Mouse (Mus musculus): ENCODE results near the gene Sh3bp1. TPM values are rescaled to one million over a fixed set of nuclear protein-coding genes. Genes with fewer than 3 reads are reported as not detected.

Sh3bp1 gene
- polyA plus RNA-seq, 1 experiment from 2014 or later, result 68.1 TPM

DNA sequence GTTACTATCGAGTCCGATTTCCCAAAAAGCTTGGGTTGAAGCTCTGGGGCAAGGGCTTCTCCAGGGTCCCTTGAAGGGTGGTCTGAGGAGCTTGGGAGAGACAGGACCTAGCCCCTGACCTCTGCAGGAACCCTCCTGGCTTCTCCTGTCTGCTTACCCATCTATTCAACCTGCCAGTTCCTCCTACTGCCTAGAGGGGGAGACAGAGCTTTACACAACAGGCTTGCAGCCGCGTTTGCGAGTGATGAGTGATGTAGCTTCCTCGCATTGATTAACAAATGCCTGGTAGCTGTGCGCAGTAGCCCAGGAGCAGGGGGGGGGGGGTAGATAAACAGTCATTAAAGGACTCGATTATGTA is 16.1 kb downstream of the Sh3bp1 start:
- H3K9me3 ChIP-seq (replicated peaks), result no peaks in the 10 kb centered on the region
- ATAC-seq (ENCODE audit: insufficient number of reproducible peaks, low FRiP score, low TSS enrichment, low read depth), result no peak
- H3K4me3 ChIP-seq (replicated peaks), result peak overlapping the region; percentile 76
- H3K4me1 ChIP-seq, result peaks cover 33% of the 10 kb centered on the region
- H3K36me3 ChIP-seq, result peaks cover 26% of the 10 kb centered on the region
- peak overlapping the region; percentile 95 for H3K4me2 ChIP-seq (replicated peaks)
- H3K9ac ChIP-seq, result no peak overlapping the region
- H3K27me3 ChIP-seq, result no peaks in the 10 kb centered on the region
- 0 out of 2 replicates have a peak overlapping the region, but pooled peaks have one; percentile 74 for H3K27ac ChIP-seq (replicated peaks)
- WGBS, result 8% methylated on average over 8 of the region's 8 CpGs

DNA sequence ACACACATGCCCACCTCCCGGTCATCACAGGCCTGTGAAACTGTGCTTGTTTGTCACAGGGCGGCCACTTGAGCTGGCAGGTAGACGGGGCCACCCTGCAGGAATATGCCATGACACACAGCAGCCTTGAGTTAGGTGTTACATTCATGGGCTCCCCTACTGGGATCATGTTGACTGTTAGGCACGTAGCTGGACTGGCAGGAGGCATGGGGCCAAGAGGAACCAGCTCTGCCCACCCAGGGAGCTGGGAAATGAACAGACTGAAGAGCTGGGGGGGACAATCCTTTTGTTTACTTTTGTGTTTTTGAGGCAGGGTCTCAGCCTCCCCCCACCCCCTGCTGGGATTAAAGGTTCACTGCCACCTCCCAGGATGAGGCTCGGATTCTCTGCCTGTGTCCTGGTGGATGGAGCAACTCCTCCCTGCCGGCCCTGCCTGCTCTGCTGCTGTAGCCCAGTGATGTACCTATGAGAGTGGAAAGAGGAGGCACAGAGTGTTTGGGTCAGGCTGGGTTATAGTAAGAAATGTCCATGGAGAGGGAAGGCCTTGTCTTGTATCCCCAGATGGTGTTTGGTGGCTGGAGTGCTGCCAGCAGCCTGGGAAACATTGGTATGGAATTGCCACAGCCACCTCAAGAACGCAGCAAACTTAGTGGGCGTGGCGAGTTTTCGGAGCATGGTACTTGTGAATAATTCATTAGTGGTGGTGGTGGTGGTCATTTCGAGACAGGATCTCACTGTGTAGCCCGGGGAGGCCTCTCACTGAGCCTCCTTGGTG is 16.7 kb downstream of the Sh3bp1 start:
- Histone ChIP-seq H3K4me2 (replicated peaks) (peak overlapping the region; percentile 95), H3K9me3 (replicated peaks) (no peaks in the 10 kb centered on the region), H3K27me3 (no peaks in the 10 kb centered on the region), H3K4me3 (replicated peaks) (peak overlapping the region; percentile 76), H3K4me1 (peaks cover 33% of the 10 kb centered on the region), H3K27ac (replicated peaks) (peak overlapping the region; percentile 74), H3K36me3 (peaks cover 20% of the 10 kb centered on the region), H3K9ac (0 out of 2 replicates have a peak overlapping the region, but pooled peaks have one; percentile 9)
- ATAC-seq (ENCODE audit: insufficient number of reproducible peaks, low FRiP score, low TSS enrichment, low read depth), result no peak
- 45% methylated on average over 12 of the region's 12 CpGs for WGBS

DNA sequence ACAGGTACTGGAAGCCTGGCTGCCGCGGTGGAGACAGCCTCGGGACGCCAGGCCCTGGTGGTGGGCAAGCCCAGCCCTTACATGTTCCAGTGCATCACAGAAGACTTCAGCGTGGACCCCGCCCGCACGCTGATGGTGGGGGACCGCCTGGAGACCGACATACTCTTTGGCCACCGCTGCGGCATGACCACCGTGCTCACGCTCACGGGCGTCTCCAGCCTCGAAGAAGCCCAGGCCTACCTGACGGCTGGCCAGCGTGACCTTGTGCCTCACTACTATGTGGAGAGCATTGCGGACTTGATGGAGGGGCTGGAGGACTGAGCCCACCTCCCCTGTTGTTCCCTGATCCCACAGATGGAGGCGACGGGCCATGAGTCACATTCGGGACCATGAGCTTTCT is 18.6 kb downstream of the Sh3bp1 start:
- Histone ChIP-seq H3K4me3 (replicated peaks) (no peak overlapping the region), H3K9ac (no peak overlapping the region), H3K4me2 (replicated peaks) (no peak overlapping the region), H3K27ac (replicated peaks) (no peak overlapping the region), H3K27me3 (no peaks in the 10 kb centered on the region), H3K36me3 (peaks cover 12% of the 10 kb centered on the region), H3K9me3 (replicated peaks) (no peaks in the 10 kb centered on the region), H3K4me1 (peaks cover 34% of the 10 kb centered on the region)
- 86% methylated on average over 23 of the region's 23 CpGs for WGBS
- no peak for ATAC-seq (ENCODE audit: insufficient number of reproducible peaks, low FRiP score, low TSS enrichment, low read depth)

DNA sequence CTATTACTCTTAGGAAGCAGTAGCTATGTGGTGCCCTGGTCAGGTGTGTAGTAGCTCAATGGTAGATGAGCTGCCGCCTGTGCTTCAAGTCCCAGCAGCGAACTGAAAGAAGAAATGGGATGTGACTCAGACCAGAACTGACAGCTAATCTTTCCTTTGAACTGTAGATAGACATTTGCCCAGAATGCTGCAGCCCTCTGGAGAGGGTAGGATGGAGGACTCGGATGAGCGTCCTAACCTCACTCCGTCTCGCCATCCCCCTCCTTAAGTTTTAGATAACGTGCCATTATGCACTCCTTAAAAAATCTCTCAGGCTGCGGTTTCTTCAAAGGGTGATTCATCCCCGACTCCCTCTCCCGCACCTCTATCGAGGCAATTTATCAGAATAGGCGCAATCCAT is 20.3 kb downstream of the Sh3bp1 start:
- no peak for ATAC-seq (ENCODE audit: insufficient number of reproducible peaks, low FRiP score, low TSS enrichment, low read depth)
- H3K27ac ChIP-seq (replicated peaks), result no peak overlapping the region

DNA sequence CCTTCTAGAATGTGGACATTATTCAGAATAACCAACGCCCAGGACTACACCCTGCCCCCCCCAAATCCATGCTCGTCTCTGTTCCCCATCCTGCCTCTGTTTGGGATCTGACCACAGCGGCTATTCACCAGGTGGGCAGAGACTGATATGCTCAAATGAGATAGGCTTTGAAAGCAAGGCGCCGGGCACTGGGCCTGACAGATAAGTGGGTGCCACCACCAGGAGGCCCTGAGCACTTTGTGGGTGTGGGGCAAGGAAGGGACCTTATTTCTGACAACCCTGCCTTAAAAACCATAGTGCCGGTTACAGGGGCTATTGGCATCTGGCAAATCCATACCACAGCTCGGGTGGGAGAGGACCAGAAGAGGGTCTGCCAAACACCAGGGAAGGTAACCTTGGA is 23.1 kb downstream of the Sh3bp1 start:
- no peak overlapping the region for H3K9ac ChIP-seq
- no peak overlapping the region for H3K27ac ChIP-seq (replicated peaks)
- 86% methylated on average over 7 of the region's 7 CpGs for WGBS

More for the DNA sequence above, 20.3 kb downstream of the Sh3bp1 start:
- Histone ChIP-seq H3K4me3 (replicated peaks) (no peak overlapping the region), H3K36me3 (peaks cover 12% of the 10 kb centered on the region), H3K4me1 (peaks cover 37% of the 10 kb centered on the region), H3K27me3 (no peaks in the 10 kb centered on the region), H3K9me3 (replicated peaks) (no peaks in the 10 kb centered on the region), H3K9ac (no peak overlapping the region), H3K4me2 (replicated peaks) (no peak overlapping the region)
- 73% methylated on average over 12 of the region's 12 CpGs for WGBS

DNA sequence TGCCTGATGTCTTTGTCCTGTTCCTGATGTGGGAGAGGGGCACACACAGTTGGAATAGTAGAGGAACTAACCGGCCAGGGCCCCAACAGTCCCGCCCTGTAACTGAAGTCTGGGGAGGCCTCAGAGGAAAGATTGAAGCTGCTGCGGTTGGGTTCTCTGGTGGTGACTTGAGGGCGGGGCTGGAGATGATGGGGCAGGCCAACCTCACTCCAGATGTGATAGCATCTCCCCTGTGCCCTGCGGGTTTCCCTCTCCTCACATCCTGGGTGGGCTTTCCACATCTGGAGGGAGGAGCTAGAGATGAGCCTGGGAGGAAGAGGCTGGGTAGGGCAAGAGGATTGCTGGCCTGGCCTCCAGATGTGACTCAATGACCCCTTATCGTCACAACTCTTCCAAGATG is 24.0 kb downstream of the Sh3bp1 start:
- no peak for ATAC-seq (ENCODE audit: insufficient number of reproducible peaks, low FRiP score, low TSS enrichment, low read depth)
- no peaks in the 10 kb centered on the region for H3K9me3 ChIP-seq (replicated peaks)
- peaks cover 7% of the 10 kb centered on the region for H3K36me3 ChIP-seq
- H3K27me3 ChIP-seq, result no peaks in the 10 kb centered on the region
- 37% methylated on average over 6 of the region's 6 CpGs for WGBS
- peaks cover 43% of the 10 kb centered on the region for H3K4me1 ChIP-seq
- no peak overlapping the region for H3K4me3 ChIP-seq (replicated peaks)
- peak overlapping the region; percentile 66; the same call in 1 of the 2 replicates for H3K27ac ChIP-seq (replicated peaks)
- H3K4me2 ChIP-seq (replicated peaks), result no peak overlapping the region
- no peak overlapping the region for H3K9ac ChIP-seq

More for the DNA sequence above, 23.1 kb downstream of the Sh3bp1 start:
- Histone ChIP-seq H3K4me3 (replicated peaks) (no peak overlapping the region), H3K4me2 (replicated peaks) (no peak overlapping the region), H3K9me3 (replicated peaks) (no peaks in the 10 kb centered on the region), H3K36me3 (peaks cover 12% of the 10 kb centered on the region), H3K27me3 (no peaks in the 10 kb centered on the region), H3K4me1 (peaks cover 41% of the 10 kb centered on the region)
- ATAC-seq (ENCODE audit: insufficient number of reproducible peaks, low FRiP score, low TSS enrichment, low read depth), result no peak

DNA sequence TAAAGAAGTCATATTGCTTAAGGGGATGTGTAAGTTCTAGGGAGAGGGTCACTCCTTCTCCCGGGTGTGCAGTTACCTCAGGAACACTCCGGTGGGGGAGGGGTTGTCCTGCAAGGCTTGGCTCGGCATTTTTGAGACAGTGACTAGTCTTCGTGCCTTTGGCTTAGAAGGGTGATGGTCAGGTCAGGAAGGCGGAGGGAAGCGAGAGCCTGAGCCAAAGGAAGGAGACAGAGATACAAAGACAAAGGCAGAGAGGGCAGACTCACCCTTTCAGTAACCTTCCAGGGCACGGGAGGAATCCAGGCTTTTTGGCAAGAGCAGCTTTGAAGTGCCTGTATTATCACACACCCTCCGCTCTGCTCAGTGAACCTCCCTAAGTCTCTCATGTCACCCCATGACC is 25.6 kb downstream of the Sh3bp1 start:
- no peak for ATAC-seq (ENCODE audit: insufficient number of reproducible peaks, low FRiP score, low TSS enrichment, low read depth)
- Histone ChIP-seq H3K9me3 (replicated peaks) (no peaks in the 10 kb centered on the region), H3K9ac (no peak overlapping the region), H3K4me3 (replicated peaks) (no peak overlapping the region), H3K27ac (replicated peaks) (peak overlapping the region; percentile 98), H3K4me1 (peaks cover 54% of the 10 kb centered on the region), H3K4me2 (replicated peaks) (peak overlapping the region; percentile 71; the same call in 1 of the 2 replicates), H3K27me3 (no peaks in the 10 kb centered on the region), H3K36me3 (peaks cover 10% of the 10 kb centered on the region)
- WGBS, result 36% methylated on average over 8 of the region's 8 CpGs

DNA sequence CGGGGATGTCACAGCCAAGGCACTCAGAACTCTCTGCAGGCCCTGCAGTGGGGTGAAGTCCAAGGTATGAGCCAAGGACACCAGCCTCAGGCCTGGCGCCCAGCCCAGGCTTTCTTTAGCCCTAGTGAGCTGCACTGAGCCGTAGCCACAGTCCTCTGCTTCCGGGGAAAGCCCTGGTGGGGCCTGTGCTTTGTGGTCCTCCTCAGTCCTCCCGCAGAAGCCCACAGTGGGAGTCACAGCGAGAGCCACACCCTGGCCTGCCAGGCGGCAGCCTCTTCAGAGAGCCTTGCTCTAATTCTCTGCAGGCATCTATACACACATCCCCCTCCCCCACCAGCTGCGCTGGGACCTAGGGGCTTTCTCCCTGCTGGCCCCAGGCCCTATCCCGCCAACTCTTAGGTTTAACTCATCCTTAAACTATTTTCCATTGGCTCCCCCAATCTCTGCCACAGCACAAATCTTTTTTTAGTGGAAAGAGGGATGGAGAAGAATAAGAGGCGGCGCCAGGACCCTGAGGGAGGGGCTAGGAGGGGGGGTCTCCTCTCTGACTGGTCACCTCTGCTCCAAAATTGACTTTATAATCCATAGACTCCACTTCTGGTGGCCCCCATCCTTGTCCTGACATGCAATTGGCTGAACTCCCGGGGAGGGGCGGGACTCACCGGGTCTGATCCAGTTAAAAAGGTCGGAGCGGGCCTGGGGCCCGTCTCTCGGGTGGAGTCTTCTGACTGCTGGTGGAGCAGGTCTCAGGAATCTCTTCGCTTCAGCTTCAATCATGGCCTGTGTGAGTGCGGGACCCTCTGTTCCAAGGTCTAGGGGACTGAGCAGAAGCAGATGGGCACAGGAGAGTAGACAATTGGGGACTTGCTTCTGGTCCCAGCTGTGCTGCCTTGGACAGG is 26.7 kb downstream of the Sh3bp1 start, which contains the start of gene Lgals1:
Gene Lgals1, plus strand, starts transcription at position 705 of the 899 bp plus-strand sequence.
- Histone ChIP-seq H3K9me3 (replicated peaks) (no peaks in the 10 kb centered on the region), H3K36me3 (peaks cover 19% of the 10 kb centered on the region), H3K27ac (replicated peaks) (peak within 1 kb of the TSS; percentile 98), H3K4me3 (replicated peaks) (peak within 1 kb of the TSS; percentile 65), H3K4me2 (replicated peaks) (peak within 1 kb of the TSS; percentile 71), H3K9ac (peak within 1 kb of the TSS; percentile 47), H3K4me1 (peaks cover 50% of the 10 kb centered on the region), H3K27me3 (no peaks in the 10 kb centered on the region)
- ATAC-seq (ENCODE audit: insufficient number of reproducible peaks, low FRiP score, low TSS enrichment, low read depth), result peak; percentile 90
- WGBS, result 3% methylated on average over 20 of the region's 20 CpGs

DNA sequence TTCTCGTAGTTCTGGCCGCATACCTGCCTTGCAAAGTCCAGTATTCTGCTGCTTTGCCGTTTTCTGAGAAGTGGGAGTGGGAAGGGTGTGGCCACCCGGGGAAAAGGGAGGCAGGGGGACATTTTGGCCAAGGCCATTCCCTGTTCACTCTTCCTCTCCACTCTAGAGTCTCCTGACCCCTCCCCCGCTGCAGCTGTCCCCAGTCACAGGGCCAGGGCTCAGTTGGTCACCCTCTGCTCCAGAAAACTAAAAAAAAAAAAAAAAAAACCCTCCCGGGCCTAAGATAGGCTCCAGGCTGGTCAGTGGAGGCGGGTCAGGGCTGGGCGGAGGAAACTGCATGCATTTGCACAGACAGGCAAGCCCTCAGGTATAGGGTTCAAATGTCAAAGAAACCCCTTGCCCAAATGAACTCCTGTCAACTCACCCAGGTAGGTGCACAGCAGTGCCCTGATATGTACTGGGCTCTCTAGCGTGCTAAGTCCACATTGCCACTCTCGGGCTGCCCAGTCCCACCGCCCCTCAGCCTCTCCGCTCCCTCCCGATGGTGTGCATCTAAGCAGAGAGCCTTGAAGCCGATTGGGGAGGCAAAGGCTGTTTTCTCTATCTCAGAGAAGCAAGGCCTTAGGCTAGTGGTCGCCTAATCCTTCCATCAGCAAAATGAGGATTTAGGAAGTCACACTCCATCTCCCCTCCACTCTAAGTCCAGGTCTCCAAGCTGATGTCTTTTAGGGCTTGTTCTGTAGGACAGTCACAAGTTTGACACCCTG is 27.6 kb downstream of the Sh3bp1 start:
- H3K4me1 ChIP-seq, result peaks cover 53% of the 10 kb centered on the region
- WGBS, result 12% methylated on average over 15 of the region's 15 CpGs
- peak overlapping the region; percentile 71 for H3K4me2 ChIP-seq (replicated peaks)
- no peaks in the 10 kb centered on the region for H3K27me3 ChIP-seq
- H3K4me3 ChIP-seq (replicated peaks), result peak overlapping the region; percentile 65
- peak overlapping the region; percentile 47 for H3K9ac ChIP-seq
- H3K36me3 ChIP-seq, result peaks cover 20% of the 10 kb centered on the region
- no peak for ATAC-seq (ENCODE audit: insufficient number of reproducible peaks, low FRiP score, low TSS enrichment, low read depth)
- no peaks in the 10 kb centered on the region for H3K9me3 ChIP-seq (replicated peaks)
- H3K27ac ChIP-seq (replicated peaks), result peak overlapping the region; percentile 98

DNA sequence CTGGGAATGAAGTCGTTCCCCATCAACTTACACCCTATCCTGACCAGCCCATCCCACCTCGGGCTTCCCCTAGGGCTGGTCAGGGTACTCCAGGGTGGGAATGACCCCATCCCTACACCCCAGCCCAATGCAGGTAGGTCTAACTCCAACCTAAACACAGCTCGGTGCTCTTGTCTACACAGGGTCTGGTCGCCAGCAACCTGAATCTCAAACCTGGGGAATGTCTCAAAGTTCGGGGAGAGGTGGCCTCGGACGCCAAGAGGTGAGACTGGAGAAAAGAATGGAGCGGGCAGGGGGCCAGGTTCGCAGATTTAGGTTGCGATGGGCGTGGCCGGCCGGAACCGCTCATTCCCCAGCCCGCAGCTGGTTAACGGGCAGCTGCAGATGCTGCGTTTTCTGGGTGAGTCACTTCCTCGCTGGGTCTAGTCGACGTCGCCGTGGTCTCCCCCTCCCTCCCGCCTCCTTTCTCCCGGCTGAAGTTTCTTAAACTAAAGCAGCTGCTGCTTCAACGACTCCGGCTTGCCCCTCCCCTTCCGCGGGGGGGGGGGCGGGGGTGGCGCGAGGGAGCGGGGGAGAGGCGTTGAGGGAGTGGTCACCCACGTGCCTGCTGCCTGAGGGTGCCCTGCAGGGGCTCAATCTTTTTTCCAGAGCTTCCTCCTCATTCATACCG is 28.4 kb downstream of the Sh3bp1 start:
- H3K4me1 ChIP-seq, result peaks cover 53% of the 10 kb centered on the region
- no peaks in the 10 kb centered on the region for H3K9me3 ChIP-seq (replicated peaks)
- H3K36me3 ChIP-seq, result peaks cover 20% of the 10 kb centered on the region
- WGBS, result under 1% methylated on average over 35 of the region's 35 CpGs
- peak overlapping the region; percentile 47 for H3K9ac ChIP-seq
- ATAC-seq (ENCODE audit: insufficient number of reproducible peaks, low FRiP score, low TSS enrichment, low read depth), result peak; percentile 68
- peak overlapping the region; percentile 98 for H3K27ac ChIP-seq (replicated peaks)
- H3K4me3 ChIP-seq (replicated peaks), result peak overlapping the region; percentile 65
- H3K4me2 ChIP-seq (replicated peaks), result peak overlapping the region; percentile 71
- no peaks in the 10 kb centered on the region for H3K27me3 ChIP-seq
